Mouse (Mus musculus): Measurements from ENCODE around the gene Gad1. TPM values are rescaled to one million over a fixed set of nuclear protein-coding genes. Genes with fewer than 3 reads are reported as not detected.

Gad1 gene
- polyA plus RNA-seq, 1 experiment from 2014 or later: 35.5 TPM

- no peak for ATAC-seq
- H3K4me1 ChIP-seq: peaks cover 86% of the 10 kb centered on the region
- no peaks in the 10 kb centered on the region for H3K36me3 ChIP-seq (ENCODE audit: poor library complexity, severe bottlenecking)
- H3K4me2 ChIP-seq: peak overlapping the region; percentile 72
- peak overlapping the region; percentile 95 for H3K27ac ChIP-seq
- H3K27me3 ChIP-seq: peaks cover 99% of the 10 kb centered on the region
- WGBS: 3% methylated on average over 30 of the region's 30 CpGs
- H3K9me3 ChIP-seq (replicated peaks): no peaks in the 10 kb centered on the region
- H3K4me3 ChIP-seq: peak overlapping the region; percentile 54
- peak overlapping the region; percentile 81 for H3K9ac ChIP-seq
These were observed 13.1 kb downstream of the Gad1 start for GRCm38 (mm10) chr2:70565651-70566602.

DNA sequence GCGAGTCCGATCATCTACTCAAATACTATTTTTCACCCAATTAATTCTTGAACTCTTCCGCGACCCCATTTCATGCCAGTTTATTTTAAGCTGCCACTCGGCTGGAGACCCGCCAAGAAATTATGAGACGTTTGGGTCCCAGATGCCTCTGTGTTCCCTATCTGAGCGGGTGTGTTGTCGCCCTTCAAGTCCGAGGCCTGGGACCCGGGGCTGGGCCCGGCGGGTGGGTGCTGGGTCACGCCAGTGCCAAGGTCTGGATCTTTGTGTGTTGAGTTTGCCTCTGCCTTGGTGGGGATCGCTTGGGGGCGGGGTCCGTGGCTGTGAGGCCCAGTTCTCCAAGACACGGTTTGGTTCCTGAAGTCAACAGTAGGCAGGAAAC is 13.7 kb downstream of the Gad1 start:
- Histone ChIP-seq H3K27me3 (peaks cover 99% of the 10 kb centered on the region), H3K4me3 (peak overlapping the region; percentile 54), H3K4me2 (peak overlapping the region; percentile 72), H3K9me3 (replicated peaks) (no peaks in the 10 kb centered on the region), H3K27ac (peak overlapping the region; percentile 95), H3K36me3 (ENCODE audit: poor library complexity, severe bottlenecking) (no peaks in the 10 kb centered on the region), H3K9ac (peak overlapping the region; percentile 81), H3K4me1 (peaks cover 82% of the 10 kb centered on the region)
- WGBS: 1% methylated on average over 18 of the region's 18 CpGs
- ATAC-seq: no peak

- 2% methylated on average over 23 of the region's 23 CpGs for WGBS
- Histone ChIP-seq H3K4me1 (peaks cover 76% of the 10 kb centered on the region), H3K36me3 (ENCODE audit: poor library complexity, severe bottlenecking) (no peaks in the 10 kb centered on the region), H3K9ac (peak overlapping the region; percentile 81), H3K4me3 (peak overlapping the region; percentile 54), H3K9me3 (replicated peaks) (no peaks in the 10 kb centered on the region), H3K27me3 (peaks cover 99% of the 10 kb centered on the region), H3K27ac (peak overlapping the region; percentile 95), H3K4me2 (peak overlapping the region; percentile 72)
- peak; percentile 48; the same call in 1 of the 2 replicates for ATAC-seq
These were observed 14.3 kb downstream of the Gad1 start for GRCm38 (mm10) chr2:70567071-70567681.

DNA sequence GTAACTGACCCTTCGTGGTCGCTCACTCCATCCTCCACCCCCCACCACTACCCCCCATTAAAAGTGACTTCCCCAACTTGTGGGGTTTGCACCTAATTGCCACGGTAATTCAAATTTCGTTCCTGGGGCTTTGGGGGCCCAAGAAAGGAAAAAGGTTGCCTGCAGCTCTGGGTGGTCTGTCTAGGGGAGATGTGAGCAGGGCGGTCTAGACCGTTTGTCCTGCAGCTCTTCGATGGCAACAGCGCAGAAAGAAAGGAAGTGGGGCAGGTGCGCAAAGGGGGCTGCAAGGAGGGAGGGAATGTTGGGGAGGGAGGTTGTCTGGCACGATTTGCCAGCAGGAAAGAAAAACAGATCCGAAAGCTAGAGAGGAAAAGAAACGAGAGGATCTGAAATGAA is 14.8 kb downstream of the Gad1 start:
- H3K27me3 ChIP-seq: peaks cover 99% of the 10 kb centered on the region
- H3K36me3 ChIP-seq (ENCODE audit: poor library complexity, severe bottlenecking): no peaks in the 10 kb centered on the region
- peak overlapping the region; percentile 81 for H3K9ac ChIP-seq

DNA sequence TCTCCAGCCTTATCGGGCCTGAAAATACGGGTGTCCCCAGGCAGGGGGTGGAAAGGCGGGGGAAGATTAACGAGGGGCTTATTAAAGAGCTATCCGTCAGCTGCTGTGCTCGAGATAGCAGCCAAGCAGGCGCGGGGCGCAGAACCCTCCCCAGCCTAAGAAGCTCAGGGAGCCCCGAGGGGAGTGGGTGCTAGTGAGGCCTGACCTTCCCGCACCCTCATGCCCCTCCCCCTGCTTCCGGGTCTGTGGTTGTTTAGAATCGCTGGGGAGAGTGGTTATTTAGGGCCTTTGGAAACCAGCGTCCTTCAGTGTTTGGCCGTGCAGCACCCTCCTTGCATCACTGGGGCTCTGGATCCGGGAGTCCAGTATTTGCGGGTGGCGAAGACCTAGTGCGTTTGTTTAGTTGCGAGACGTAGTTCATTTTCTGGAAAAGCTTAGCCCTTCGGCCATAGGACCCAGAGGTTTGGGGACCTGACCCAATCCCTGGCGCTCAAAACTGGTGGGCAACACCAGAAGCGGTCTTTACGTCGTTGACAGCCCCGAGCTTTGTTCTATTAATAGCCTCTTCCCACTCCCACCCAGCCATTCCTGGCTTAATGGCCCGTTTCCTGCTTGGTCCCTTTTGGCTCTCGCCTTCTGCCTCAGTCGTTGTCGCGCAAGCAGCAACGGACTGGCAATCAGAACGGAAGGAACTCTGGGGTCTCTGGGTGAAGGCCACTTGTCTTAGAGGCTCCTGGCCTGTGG is 15.5 kb downstream of the Gad1 start:
- H3K9me3 ChIP-seq (replicated peaks): no peaks in the 10 kb centered on the region
- H3K9ac ChIP-seq: peak overlapping the region; percentile 81
- H3K4me1 ChIP-seq: peaks cover 66% of the 10 kb centered on the region
- no peak for ATAC-seq
- H3K27me3 ChIP-seq: peaks cover 99% of the 10 kb centered on the region
- H3K4me3 ChIP-seq: peak overlapping the region; percentile 54
- H3K27ac ChIP-seq: peak overlapping the region; percentile 95
- H3K4me2 ChIP-seq: peak overlapping the region; percentile 72
- H3K36me3 ChIP-seq (ENCODE audit: poor library complexity, severe bottlenecking): 0 out of 2 replicates have a peak, but pooled peaks cover under 1% of the 10 kb centered on the region
- whole genome bisulfite sequencing: under 1% methylated on average over 34 of the region's 34 CpGs

More for the DNA sequence above, 14.8 kb downstream of the Gad1 start:
- H3K4me3 ChIP-seq: peak overlapping the region; percentile 54
- peak overlapping the region; percentile 72 for H3K4me2 ChIP-seq
- under 1% methylated on average over 12 of the region's 12 CpGs for WGBS
- H3K27ac ChIP-seq: peak overlapping the region; percentile 95
- H3K4me1 ChIP-seq: peaks cover 71% of the 10 kb centered on the region
- H3K9me3 ChIP-seq (replicated peaks): no peaks in the 10 kb centered on the region
- ATAC-seq: no peak

DNA sequence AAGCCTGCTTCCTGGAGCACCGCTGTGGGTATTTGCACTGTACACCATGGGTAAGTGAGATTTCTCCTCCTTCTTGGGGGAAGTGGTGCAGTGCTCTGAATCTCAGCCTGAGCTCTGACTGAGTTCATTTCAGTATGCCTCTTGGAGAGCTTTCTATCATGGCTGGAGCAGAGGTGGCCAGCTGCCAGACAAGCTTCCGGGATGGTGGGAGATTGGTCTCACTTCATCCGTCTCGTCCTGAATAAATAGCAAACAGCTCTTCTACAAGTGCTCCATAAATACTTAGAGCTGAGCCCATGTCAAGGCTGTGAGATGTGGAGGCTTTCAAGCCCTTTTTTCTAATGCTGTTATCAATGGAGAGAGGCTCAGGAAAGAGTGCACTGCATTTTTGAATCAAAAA is 18.8 kb downstream of the Gad1 start:
- H3K27ac ChIP-seq: no peak overlapping the region
- no peak overlapping the region for H3K9ac ChIP-seq
- no peak for ATAC-seq
- no peaks in the 10 kb centered on the region for H3K9me3 ChIP-seq (replicated peaks)
- 71% methylated on average over 4 of the region's 4 CpGs for WGBS
- H3K4me3 ChIP-seq: no peak overlapping the region
- H3K27me3 ChIP-seq: peaks cover 70% of the 10 kb centered on the region
- H3K36me3 ChIP-seq (ENCODE audit: poor library complexity, severe bottlenecking): peaks cover 9% of the 10 kb centered on the region
- H3K4me2 ChIP-seq: no peak overlapping the region
- H3K4me1 ChIP-seq: peaks cover 32% of the 10 kb centered on the region

GRCm38 (mm10) chr2:70572251-70572650 is 19.4 kb downstream of the Gad1 start:
- 46% methylated on average over 9 of the region's 9 CpGs for WGBS
- H3K4me3 ChIP-seq: no peak overlapping the region
- H3K9me3 ChIP-seq (replicated peaks): no peaks in the 10 kb centered on the region
- peaks cover 9% of the 10 kb centered on the region for H3K36me3 ChIP-seq (ENCODE audit: poor library complexity, severe bottlenecking)
- ATAC-seq: no peak
- H3K4me2 ChIP-seq: no peak overlapping the region
- H3K27me3 ChIP-seq: peaks cover 65% of the 10 kb centered on the region
- H3K9ac ChIP-seq: no peak overlapping the region
- peaks cover 27% of the 10 kb centered on the region for H3K4me1 ChIP-seq
- H3K27ac ChIP-seq: no peak overlapping the region

DNA sequence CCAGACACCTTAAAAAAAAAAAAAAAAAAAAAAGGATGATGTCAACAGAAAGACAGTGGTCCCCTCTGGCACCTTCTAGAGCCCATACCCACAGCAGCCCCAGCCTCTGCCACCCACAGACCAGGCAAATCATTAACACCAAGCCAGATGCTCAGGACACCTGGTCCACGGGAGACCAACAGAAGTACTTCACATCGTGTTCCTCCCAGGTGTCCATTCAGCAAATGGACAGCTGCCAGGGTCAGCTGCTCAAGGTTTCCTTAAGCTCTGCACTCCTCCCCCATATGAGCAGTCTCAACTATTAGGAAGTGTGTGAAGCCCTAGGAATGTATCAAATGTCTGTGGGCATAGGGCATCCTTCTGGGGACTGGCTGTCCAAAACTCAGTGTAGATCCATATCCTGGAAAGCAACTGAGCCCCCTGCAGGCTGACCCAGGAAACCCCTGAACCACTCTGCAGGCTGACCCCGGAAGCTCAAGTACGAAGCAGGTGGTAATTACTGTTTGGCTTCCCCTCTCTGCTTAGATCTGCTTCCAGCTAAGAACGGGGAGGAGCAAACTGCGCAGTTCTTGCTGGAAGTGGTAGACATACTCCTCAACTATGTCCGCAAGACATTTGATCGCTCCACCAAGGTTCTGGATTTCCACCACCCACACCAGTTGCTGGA is 20.8 kb downstream of the Gad1 start:
- no peak overlapping the region for H3K4me3 ChIP-seq
- no peak for ATAC-seq
- 70% methylated on average over 8 of the region's 8 CpGs for WGBS
- H3K36me3 ChIP-seq (ENCODE audit: poor library complexity, severe bottlenecking): peaks cover 19% of the 10 kb centered on the region
- no peak overlapping the region for H3K4me2 ChIP-seq
- H3K9ac ChIP-seq: no peak overlapping the region
- H3K4me1 ChIP-seq: peaks cover 12% of the 10 kb centered on the region
- peaks cover 52% of the 10 kb centered on the region for H3K27me3 ChIP-seq
- no peaks in the 10 kb centered on the region for H3K9me3 ChIP-seq (replicated peaks)
- no peak overlapping the region for H3K27ac ChIP-seq

DNA sequence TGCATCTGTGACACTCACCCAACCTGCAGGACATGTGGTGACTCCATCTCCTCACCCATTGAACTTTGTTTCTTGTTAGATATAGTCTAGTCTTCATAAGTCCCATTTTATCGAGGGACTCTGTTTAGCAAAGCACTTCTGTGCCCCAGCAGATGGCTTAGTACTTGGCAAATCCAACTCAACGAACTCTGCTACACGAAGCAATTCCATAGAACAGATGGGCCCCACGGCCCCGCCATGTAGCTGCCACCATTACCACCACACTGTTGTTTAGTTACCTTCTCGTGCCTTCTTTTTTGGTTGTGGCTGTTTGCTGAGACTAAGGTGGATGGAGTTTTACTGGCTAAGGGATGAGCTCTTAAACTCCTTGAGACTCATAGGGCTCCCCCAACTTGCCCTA is 35.3 kb downstream of the Gad1 start:
- WGBS: 86% methylated on average over 6 of the region's 6 CpGs

DNA sequence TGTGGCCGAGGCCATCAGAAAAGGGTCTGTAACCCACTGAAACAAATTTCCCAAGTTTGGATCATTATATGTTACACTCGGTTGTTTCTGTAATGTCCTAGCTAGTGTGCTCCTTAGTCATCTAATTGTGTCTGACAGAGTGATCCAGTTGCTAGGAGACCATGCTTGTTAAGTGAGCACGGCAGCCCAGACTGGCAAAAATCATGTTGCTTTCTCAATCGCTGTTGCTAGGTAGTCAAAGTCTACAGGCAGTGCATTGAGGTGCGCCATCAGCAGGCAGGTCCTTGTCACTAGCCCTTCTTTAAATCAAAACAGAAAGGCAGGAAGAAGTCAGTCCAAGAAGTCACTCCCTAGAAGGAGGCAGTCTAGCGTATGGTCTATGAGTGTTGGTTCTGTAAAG is 39.6 kb downstream of the Gad1 start:
- H3K4me3 ChIP-seq: no peak overlapping the region
- ATAC-seq: no peak
- no peak overlapping the region for H3K4me2 ChIP-seq
- H3K36me3 ChIP-seq (ENCODE audit: poor library complexity, severe bottlenecking): peaks cover 41% of the 10 kb centered on the region
- 49% methylated on average over 6 of the region's 6 CpGs for WGBS
- H3K9ac ChIP-seq: no peak overlapping the region
- H3K9me3 ChIP-seq (replicated peaks): no peaks in the 10 kb centered on the region
- no peak overlapping the region for H3K27ac ChIP-seq
- no peaks in the 10 kb centered on the region for H3K27me3 ChIP-seq
- no peaks in the 10 kb centered on the region; the same call in 1 of the 2 replicates for H3K4me1 ChIP-seq

More for the DNA sequence above, 35.3 kb downstream of the Gad1 start:
- H3K9me3 ChIP-seq (replicated peaks): no peaks in the 10 kb centered on the region
- H3K4me1 ChIP-seq: no peaks in the 10 kb centered on the region; the same call in 1 of the 2 replicates
- no peak overlapping the region for H3K27ac ChIP-seq
- H3K9ac ChIP-seq: no peak overlapping the region
- no peaks in the 10 kb centered on the region for H3K27me3 ChIP-seq
- H3K4me2 ChIP-seq: no peak overlapping the region
- no peak overlapping the region for H3K4me3 ChIP-seq
- ATAC-seq: no peak
- H3K36me3 ChIP-seq (ENCODE audit: poor library complexity, severe bottlenecking): peaks cover 29% of the 10 kb centered on the region

- Histone ChIP-seq H3K27ac (no peak overlapping the region), H3K9me3 (replicated peaks) (no peaks in the 10 kb centered on the region), H3K27me3 (no peaks in the 10 kb centered on the region), H3K9ac (no peak overlapping the region), H3K4me3 (no peak overlapping the region), H3K4me2 (no peak overlapping the region), H3K36me3 (ENCODE audit: poor library complexity, severe bottlenecking) (peaks cover 44% of the 10 kb centered on the region), H3K4me1 (no peaks in the 10 kb centered on the region; the same call in 1 of the 2 replicates)
- no peak for ATAC-seq
- 86% methylated on average over 5 of the region's 5 CpGs for WGBS
These were observed 40.8 kb downstream of the Gad1 start for GRCm38 (mm10) chr2:70593670-70594069.

All from forebrain, embryonic 13.5 days (tissue).